Mouse (Mus musculus): ENCODE data around the gene Ankfn1.

The Ankfn1 gene

GRCm38 (mm10) chr11:89777431-89777830, at the start of gene Ankfn1:
Gene Ankfn1 (minus strand): TSS chr11:89777653.
- DNase-seq = no peak

GRCm38 (mm10) chr11:89823661-89824446, 46.4 kb upstream of the Ankfn1 start:
- no peak for DNase-seq

GRCm38 (mm10) chr11:89818594-89818993, 41.1 kb upstream of the Ankfn1 start:
- DNase-seq = no peak

- DNase-seq = no peak
Measured at GRCm38 (mm10) chr11:89811403-89811802, 34.0 kb upstream of the Ankfn1 start.

GRCm38 (mm10) chr11:89807998-89808397, 30.5 kb upstream of the Ankfn1 start:
- no peak for DNase-seq

GRCm38 (mm10) chr11:89804822-89805221, 27.4 kb upstream of the Ankfn1 start:
- no peak for DNase-seq

- DNase-seq = no peak
Measured at GRCm38 (mm10) chr11:89803974-89804373, 26.5 kb upstream of the Ankfn1 start.

GRCm38 (mm10) chr11:89792709-89793108, 15.3 kb upstream of the Ankfn1 start:
- no peak for DNase-seq

GRCm38 (mm10) chr11:89776070-89776469, 1.4 kb downstream of the Ankfn1 start:
- no peak for DNase-seq

- no peak for DNase-seq
Measured at GRCm38 (mm10) chr11:89774913-89775312, 2.5 kb downstream of the Ankfn1 start.

GRCm38 (mm10) chr11:89772941-89773340, 4.5 kb downstream of the Ankfn1 start:
- no peak for DNase-seq

- DNase-seq = no peak
Measured at GRCm38 (mm10) chr11:89765770-89766148, 11.7 kb downstream of the Ankfn1 start.

- no peak for DNase-seq
Measured at GRCm38 (mm10) chr11:89765014-89765769, 12.3 kb downstream of the Ankfn1 start.

- peak; percentile 62 to 77 for DNase-seq
Measured at GRCm38 (mm10) chr11:89733973-89734693, 43.3 kb downstream of the Ankfn1 start.

GRCm38 (mm10) chr11:89733526-89733925, 43.9 kb downstream of the Ankfn1 start:
- DNase-seq = no peak

- DNase-seq = peak; percentile 26 to 70
Measured at GRCm38 (mm10) chr11:89720847-89721246, 56.6 kb downstream of the Ankfn1 start.

GRCm38 (mm10) chr11:89718491-89718982, 58.9 kb downstream of the Ankfn1 start:
- DNase-seq = no peak

GRCm38 (mm10) chr11:89716351-89716750, 61.1 kb downstream of the Ankfn1 start:
- no peak for DNase-seq

GRCm38 (mm10) chr11:89708526-89708925, 68.9 kb downstream of the Ankfn1 start:
- no peak for DNase-seq

GRCm38 (mm10) chr11:89696431-89697403, 80.7 kb downstream of the Ankfn1 start:
- DNase-seq = no peak

GRCm38 (mm10) chr11:89693686-89694085, 83.8 kb downstream of the Ankfn1 start:
- DNase-seq = no peak

- no peak for DNase-seq
Measured at GRCm38 (mm10) chr11:89676922-89677321, 100.5 kb downstream of the Ankfn1 start.
